Mouse (Mus musculus) neutrophil, adult 5-6 weeks (primary cell): ENCODE data around the gene Ccl17. TPM values are rescaled to one million over a fixed set of nuclear protein-coding genes. Genes with fewer than 3 reads are reported as not detected.

Source experiments
- ATAC-seq: fragments of 151-379, 151-347 bp; 2 replicates; pipeline ENCODE4 v1.8.0; 2017; ENCODE audit warnings: mild to moderate bottlenecking, moderate TSS enrichment; ENCODE audit not compliant: insufficient number of reproducible peaks, poor library complexity, low FRiP score, severe bottlenecking; ENCODE audit errors: extremely low read depth
- total RNA-seq: library from RNA; stranded (forward); fragments of 200-1000 nt; gene quantifications from 2 replicates; pipeline ENCODE4 v1.2.3, GENCODE M21; 2017

Ccl17 gene
- total RNA-seq, 1 experiment from 2014 or later: not detected

- ATAC-seq: no peak; the same call in 1 of the 2 replicates
These were observed 22.4 kb upstream of the Ccl17 start for GRCm38 (mm10) chr8:94787524-94788501.

GRCm38 (mm10) chr8:94789256-94789955, 20.8 kb upstream of the Ccl17 start:
- no peak for ATAC-seq

GRCm38 (mm10) chr8:94794368-94794767, 15.9 kb upstream of the Ccl17 start:
- no peak for ATAC-seq

GRCm38 (mm10) chr8:94794782-94795181, 15.5 kb upstream of the Ccl17 start:
- no peak for ATAC-seq

- ATAC-seq: no peak
These were observed 9.8 kb upstream of the Ccl17 start for GRCm38 (mm10) chr8:94800278-94800968.

GRCm38 (mm10) chr8:94801293-94802095, 8.8 kb upstream of the Ccl17 start:
- no peak for ATAC-seq

GRCm38 (mm10) chr8:94802375-94802774, 7.9 kb upstream of the Ccl17 start:
- no peak for ATAC-seq

GRCm38 (mm10) chr8:94803551-94803950, 6.7 kb upstream of the Ccl17 start:
- no peak for ATAC-seq

GRCm38 (mm10) chr8:94804546-94805340, 5.5 kb upstream of the Ccl17 start:
- ATAC-seq: no peak

- no peak for ATAC-seq
These were observed 4.4 kb upstream of the Ccl17 start for GRCm38 (mm10) chr8:94805811-94806210.

GRCm38 (mm10) chr8:94807506-94807905, 2.7 kb upstream of the Ccl17 start:
- ATAC-seq: no peak

GRCm38 (mm10) chr8:94808372-94808771, 1.9 kb upstream of the Ccl17 start:
- no peak for ATAC-seq

GRCm38 (mm10) chr8:94810855-94811254, 602 bp downstream of the Ccl17 start:
- ATAC-seq: no peak

GRCm38 (mm10) chr8:94811654-94812053, 1.4 kb downstream of the Ccl17 start:
- no peak for ATAC-seq

- ATAC-seq: peak; percentile 67
These were observed 2.4 kb downstream of the Ccl17 start for GRCm38 (mm10) chr8:94812645-94813098.

- peak; percentile 35; the same call in 1 of the 2 replicates for ATAC-seq
These were observed 4.3 kb downstream of the Ccl17 start for GRCm38 (mm10) chr8:94814556-94814955.

- no peak for ATAC-seq
These were observed 7.7 kb downstream of the Ccl17 start for GRCm38 (mm10) chr8:94817933-94818332.

GRCm38 (mm10) chr8:94819671-94820179, 9.5 kb downstream of the Ccl17 start:
- ATAC-seq: no peak
